Mouse (Mus musculus): ENCODE results near the gene Cyp2b10. TPM values are rescaled to one million over a fixed set of nuclear protein-coding genes. Genes with fewer than 3 reads are reported as not detected.
"Not testable (repeated sequence)": the region's sequence is repeated elsewhere in the genome, so short reads cannot be mapped to it uniquely, and the experiment has no call there.

The Cyp2b10 gene
- total RNA-seq, 2 experiments from 2014 or later: 3.9 to 7.6 TPM

GRCm38 (mm10) chr7:25910046-25910445 is 12.6 kb downstream of the Cyp2b10 start:
- DNase-seq: no peak

- DNase-seq: no peak
Measured at GRCm38 (mm10) chr7:25916116-25916515, 18.7 kb downstream of the Cyp2b10 start.

- DNase-seq: not testable (repeated sequence)
Measured at GRCm38 (mm10) chr7:25917271-25917670, 19.9 kb downstream of the Cyp2b10 start.

GRCm38 (mm10) chr7:25919467-25919866 is 22.0 kb downstream of the Cyp2b10 start:
- DNase-seq: no peak

- DNase-seq: no peak
Measured at GRCm38 (mm10) chr7:25945274-25945673, 47.9 kb downstream of the Cyp2b10 start.

Other genes starting within 250 kb of the Cyp2b10 start
- gene Bckdha, start 238.6 kb upstream of the Cyp2b10 start, total RNA-seq (2021): 100 to 1,000 TPM; 176 to 245 TPM
- gene Exosc5, start 238.5 kb upstream of the Cyp2b10 start, total RNA-seq (2021): 10 to 100 TPM; 39.6 to 54.0 TPM
- gene Tmem91, start 222.5 kb upstream of the Cyp2b10 start, total RNA-seq (2021): not detected
- 10 to 100 TPM; 15.3 to 18.0 TPM for gene B9d2, start 216.8 kb upstream of the Cyp2b10 start, total RNA-seq (2021)
- gene Tgfb1, start 210.6 kb upstream of the Cyp2b10 start, total RNA-seq (2021): 10 to 100 TPM; 35.5 to 48.9 TPM
- 10 to 100 TPM; 45.9 to 49.0 TPM for gene Ccdc97, start 178.5 kb upstream of the Cyp2b10 start, total RNA-seq (2021)
- gene Hnrnpul1, start 142.9 kb upstream of the Cyp2b10 start, total RNA-seq (2021): 100 to 1,000 TPM; 102 to 113 TPM
- 10 to 100 TPM; 50.7 to 63.4 TPM for gene Axl, start 108.9 kb upstream of the Cyp2b10 start, total RNA-seq (2021)
- 1 to 10 TPM; 1.9 to 2.5 TPM for gene Cyp2s1, start 80.7 kb upstream of the Cyp2b10 start, total RNA-seq (2021)
- under 1 TPM in 1 of 2 experiments, not detected in 1; 0.43 TPM for gene Cyp2b13, start 163.9 kb downstream of the Cyp2b10 start, total RNA-seq (2021)